Mouse (Mus musculus) CD8-positive naive resting alpha-beta T cell, adult 2 months (primary cell): ENCODE data around the gene Ctla4.

Experiments used
- DNase-seq, 2 experiments: peaks; one replicate each; pipeline ENCODE4 v3.0.0; 2022; ENCODE audit warnings: low read depth in 2 of 2, low spot score in 2 of 2

The Ctla4 gene

GRCm38 (mm10) chr1:60886981-60887380 lies at the start of gene Ctla4:
Gene Ctla4, plus strand, starts transcription at chr1:60887000.
- no peak for DNase-seq

- DNase-seq = no peak
Measured at GRCm38 (mm10) chr1:60839161-60839560, 47.6 kb upstream of the Ctla4 start.

GRCm38 (mm10) chr1:60845318-60846060 lies 41.3 kb upstream of the Ctla4 start:
- DNase-seq = no peak

GRCm38 (mm10) chr1:60846616-60847275 lies 40.1 kb upstream of the Ctla4 start:
- DNase-seq = no peak

GRCm38 (mm10) chr1:60849112-60849511 lies 37.7 kb upstream of the Ctla4 start:
- DNase-seq = no peak

GRCm38 (mm10) chr1:60849816-60850215 lies 37.0 kb upstream of the Ctla4 start:
- DNase-seq = no peak

GRCm38 (mm10) chr1:60851041-60851781 lies 35.6 kb upstream of the Ctla4 start:
- no peak for DNase-seq

- no peak for DNase-seq
Measured at GRCm38 (mm10) chr1:60852075-60852769, 34.6 kb upstream of the Ctla4 start.

GRCm38 (mm10) chr1:60852770-60853147 lies 34.0 kb upstream of the Ctla4 start:
- DNase-seq = no peak

- peak; percentile 22 to 23 for DNase-seq
Measured at GRCm38 (mm10) chr1:60853330-60853956, 33.4 kb upstream of the Ctla4 start.

GRCm38 (mm10) chr1:60853991-60854390 lies 32.8 kb upstream of the Ctla4 start:
- DNase-seq = no peak

- no peak for DNase-seq
Measured at GRCm38 (mm10) chr1:60857351-60858220, 29.2 kb upstream of the Ctla4 start.

- no peak for DNase-seq
Measured at GRCm38 (mm10) chr1:60859159-60859558, 27.6 kb upstream of the Ctla4 start.

- no peak for DNase-seq
Measured at GRCm38 (mm10) chr1:60859842-60860241, 27.0 kb upstream of the Ctla4 start.

GRCm38 (mm10) chr1:60860357-60860946 lies 26.3 kb upstream of the Ctla4 start:
- DNase-seq = peak; percentile 26 to 52

GRCm38 (mm10) chr1:60860955-60861354 lies 25.8 kb upstream of the Ctla4 start:
- DNase-seq = no peak

GRCm38 (mm10) chr1:60861431-60861830 lies 25.4 kb upstream of the Ctla4 start:
- no peak for DNase-seq

- DNase-seq = no peak
Measured at GRCm38 (mm10) chr1:60862510-60862909, 24.3 kb upstream of the Ctla4 start.

- no peak for DNase-seq
Measured at GRCm38 (mm10) chr1:60862951-60863461, 23.8 kb upstream of the Ctla4 start.
